Mouse (Mus musculus): ENCODE results near the gene Sirpb1b.
"Not testable (repeated sequence)": the region's sequence is repeated elsewhere in the genome, so short reads cannot be mapped to it uniquely, and the experiment has no call there.

The Sirpb1b gene

DNA sequence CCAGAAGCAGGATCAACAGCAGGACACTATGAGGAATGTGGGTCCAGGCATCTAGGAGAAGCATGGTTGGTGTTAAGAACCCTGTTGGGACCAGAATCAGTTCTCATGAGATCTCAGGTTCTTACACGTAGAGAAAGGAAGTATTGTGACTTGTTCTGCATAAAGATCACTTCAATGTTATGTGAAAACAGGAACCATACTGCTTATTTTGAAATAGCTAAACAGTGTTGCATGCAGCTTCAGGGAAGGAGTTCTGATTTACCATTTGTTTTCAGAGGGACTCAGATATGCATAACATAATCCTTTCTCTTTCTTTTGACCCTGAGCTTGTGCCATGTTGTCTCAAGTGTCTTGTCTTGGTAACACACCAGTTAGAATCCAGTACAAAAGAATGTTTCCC is at the start of gene Sirpb1b:
TSS of gene Sirpb1b (minus strand) at position 179 of the 400 bp plus-strand sequence.
- in situ Hi-C loops (cut with MboI; ENCODE audit: low pct_unique_long_range_greater_than_20kb in 1 of 2, low sequenced_read_pairs in 2 of 2, unreplicated experiment in 1 of 2) = not testable (repeated sequence)

DNA sequence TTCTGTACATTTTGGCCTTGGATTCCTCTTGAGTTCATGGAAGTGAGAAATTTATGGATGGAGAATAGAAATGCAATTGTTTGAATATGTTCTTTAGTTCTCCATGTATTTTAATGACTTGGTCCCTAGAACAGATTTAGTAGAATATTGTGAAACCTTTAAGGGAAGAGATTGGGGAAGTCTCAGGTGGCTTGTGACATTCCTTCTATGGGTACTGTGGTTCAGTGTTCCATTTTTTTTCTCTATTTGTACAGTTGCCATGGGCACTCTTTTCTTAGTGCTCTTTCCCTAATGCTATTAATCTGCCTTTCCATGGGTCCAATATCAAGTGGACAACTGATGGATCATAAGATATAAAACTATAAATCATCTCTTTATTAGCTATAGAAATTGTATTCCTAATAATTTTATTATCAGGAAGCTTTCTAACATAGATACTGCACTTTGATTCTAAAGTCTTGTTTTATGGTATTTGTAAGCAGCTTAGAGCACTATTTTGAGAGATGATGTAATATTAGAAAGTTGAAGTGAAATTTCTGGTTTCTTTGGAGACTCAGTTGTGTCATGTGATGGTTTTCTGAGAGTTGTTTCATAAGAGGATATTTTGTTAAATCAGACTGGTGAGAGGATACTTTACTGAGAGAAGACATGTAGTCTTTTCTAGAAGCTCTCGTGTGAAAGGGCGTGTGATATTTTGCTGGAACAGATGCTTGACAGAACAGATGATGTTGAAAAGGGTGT is 15.7 kb upstream of the Sirpb1b start:
- in situ Hi-C loops (cut with MboI; ENCODE audit: low pct_unique_long_range_greater_than_20kb in 1 of 2, low sequenced_read_pairs in 2 of 2, unreplicated experiment in 1 of 2) = not testable (repeated sequence)

DNA sequence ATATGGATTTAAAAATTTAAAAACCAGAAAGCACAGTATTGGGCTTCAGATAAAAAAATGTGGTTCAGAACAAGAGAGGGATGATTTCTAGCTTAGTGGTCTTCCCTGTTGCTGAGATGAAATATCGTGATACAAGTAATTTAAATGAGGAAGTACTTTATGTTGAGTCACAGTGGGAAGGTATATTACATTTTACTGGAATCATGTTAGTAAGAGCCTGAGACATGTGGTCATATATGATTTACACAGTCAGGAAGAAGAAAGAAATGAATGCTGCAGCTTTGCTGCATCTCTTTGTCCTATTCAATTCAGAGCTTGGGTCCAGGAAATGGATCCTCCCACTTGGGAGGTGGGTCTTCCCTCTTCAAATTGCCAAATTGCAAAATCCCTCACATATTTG is 11.8 kb upstream of the Sirpb1b start:
- in situ Hi-C loops (cut with MboI; ENCODE audit: low pct_unique_long_range_greater_than_20kb in 1 of 2, low sequenced_read_pairs in 2 of 2, unreplicated experiment in 1 of 2) = not testable (repeated sequence)

DNA sequence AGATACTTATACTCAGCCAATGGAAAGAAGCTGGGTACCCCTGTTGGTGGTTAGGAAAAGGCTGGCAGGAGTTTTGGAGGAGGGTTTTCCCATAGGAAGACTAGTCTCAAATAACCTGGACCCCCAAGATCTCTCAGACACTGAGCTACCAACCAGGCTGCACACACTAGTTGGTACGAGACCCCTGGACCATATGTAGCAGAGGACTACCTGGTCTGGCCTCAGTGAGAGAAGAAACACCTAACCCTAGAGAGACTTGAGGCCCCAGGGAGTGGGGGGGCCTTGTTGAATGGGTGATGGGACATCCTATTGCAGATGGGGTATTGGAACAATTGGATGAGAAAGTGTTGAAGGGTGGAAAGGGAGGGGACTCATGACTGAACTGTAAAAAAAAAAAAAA is 8.6 kb upstream of the Sirpb1b start:
- in situ Hi-C loops (cut with MboI; ENCODE audit: low pct_unique_long_range_greater_than_20kb in 1 of 2, low sequenced_read_pairs in 2 of 2, unreplicated experiment in 1 of 2) = no loop called here

DNA sequence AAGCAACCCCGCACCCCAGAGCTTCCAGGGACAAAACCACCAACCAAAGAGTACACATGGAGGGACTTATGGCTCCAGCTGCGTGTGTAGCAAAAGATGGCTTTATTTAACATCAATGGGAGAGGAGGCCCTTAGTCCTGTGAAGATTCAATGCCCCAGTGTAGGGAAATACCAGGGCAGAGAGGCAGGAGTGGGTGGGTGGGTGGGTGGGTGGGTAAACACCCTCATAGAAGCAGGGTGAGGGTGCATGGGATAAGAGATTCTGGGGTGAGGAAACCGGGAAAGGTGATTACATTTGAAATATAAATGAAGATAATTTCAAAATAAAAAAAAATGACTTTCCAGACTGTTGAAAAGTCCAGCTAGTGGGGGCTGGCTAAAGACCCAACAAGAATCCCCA is 8.1 kb upstream of the Sirpb1b start:
- in situ Hi-C loops (cut with MboI; ENCODE audit: low pct_unique_long_range_greater_than_20kb in 1 of 2, low sequenced_read_pairs in 2 of 2, unreplicated experiment in 1 of 2) = not testable (repeated sequence)

DNA sequence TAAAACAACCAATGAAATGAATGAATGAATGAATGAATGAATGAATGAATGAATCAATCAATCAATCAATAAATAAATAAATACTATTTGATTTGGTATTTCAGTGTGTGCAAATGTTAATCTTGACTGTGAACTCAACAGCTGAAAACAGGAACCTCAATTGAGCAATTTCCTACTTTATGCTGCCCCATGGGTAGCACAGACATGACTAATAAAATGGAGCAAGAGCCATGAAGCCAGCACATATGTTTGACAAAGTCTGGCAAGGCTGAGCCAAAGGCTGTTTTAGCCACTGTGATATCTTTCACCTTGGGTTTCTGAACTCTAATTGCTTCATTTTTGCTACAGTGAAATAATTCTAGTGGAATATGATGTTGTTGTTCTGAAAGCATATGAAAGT is 1.6 kb upstream of the Sirpb1b start:
- in situ Hi-C loops (cut with MboI; ENCODE audit: low pct_unique_long_range_greater_than_20kb in 1 of 2, low sequenced_read_pairs in 2 of 2, unreplicated experiment in 1 of 2) = not testable (repeated sequence)

DNA sequence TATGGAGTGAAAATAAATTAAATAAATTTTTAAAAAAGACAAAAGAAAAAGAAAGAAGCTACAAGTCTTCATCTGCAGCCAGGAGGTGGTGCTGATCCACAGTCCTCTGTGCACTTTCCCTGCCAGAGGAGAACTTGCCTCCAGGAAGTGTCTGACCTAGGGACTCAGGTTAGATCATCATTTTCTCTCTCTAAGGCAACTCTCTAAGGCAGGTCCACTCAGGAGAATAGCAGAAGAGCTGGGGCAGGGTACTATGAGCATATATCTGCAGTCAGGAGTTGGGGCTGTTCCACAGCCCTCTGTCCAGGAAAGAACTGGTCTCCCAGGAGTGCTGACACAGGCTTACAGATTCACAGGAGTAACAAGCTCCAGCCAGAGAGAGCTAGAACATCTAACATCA is 46.3 kb downstream of the Sirpb1b start:
- in situ Hi-C loops (cut with MboI; ENCODE audit: low pct_unique_long_range_greater_than_20kb in 1 of 2, low sequenced_read_pairs in 2 of 2, unreplicated experiment in 1 of 2) = no loop called here

DNA sequence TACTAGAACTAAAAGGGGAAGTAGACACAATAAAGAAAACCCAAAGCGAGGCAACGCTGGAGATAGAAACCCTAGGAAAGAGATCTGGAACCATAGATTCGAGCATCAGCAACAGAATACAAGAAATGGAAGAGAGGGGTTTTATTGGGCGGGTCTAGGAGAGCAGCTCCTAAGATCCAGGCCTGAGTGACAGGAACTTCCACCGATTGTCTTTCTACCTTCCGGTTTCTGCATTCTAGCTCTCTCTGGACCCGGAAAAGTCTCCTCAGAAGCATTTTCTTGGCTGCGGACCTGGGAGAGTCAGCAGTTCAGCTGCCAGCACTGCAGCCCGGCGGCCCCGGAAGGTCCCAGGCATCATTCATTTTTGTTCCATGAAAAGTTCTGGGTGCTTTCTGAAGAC is 61.3 kb downstream of the Sirpb1b start:
- in situ Hi-C loops (cut with MboI; ENCODE audit: low pct_unique_long_range_greater_than_20kb in 1 of 2, low sequenced_read_pairs in 2 of 2, unreplicated experiment in 1 of 2) = not testable (repeated sequence)

DNA sequence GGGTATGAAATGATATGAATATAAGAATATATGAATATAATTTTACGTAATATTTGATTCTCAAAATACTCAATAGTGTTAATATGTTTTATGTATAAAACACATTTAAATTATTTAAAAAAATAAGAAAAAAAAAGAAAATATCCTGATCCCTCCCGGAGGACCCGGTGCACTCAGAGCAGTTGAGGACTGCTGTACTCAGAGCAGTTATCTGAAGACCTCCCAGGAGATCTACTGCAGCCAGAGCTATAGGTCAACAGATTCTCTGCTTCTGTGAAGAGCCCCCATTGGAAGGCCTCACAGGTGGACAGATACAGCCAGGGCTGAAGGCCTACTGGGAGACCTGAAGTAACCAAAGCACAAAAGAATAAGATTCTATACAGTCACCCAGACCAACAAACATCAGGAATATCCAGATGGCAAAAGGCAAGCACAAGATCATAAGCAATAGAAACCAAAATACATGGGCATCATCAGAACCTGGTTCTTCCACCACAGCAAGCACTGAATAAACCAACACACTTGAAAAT is 67.0 kb downstream of the Sirpb1b start:
- in situ Hi-C loops (cut with MboI; ENCODE audit: low pct_unique_long_range_greater_than_20kb in 1 of 2, low sequenced_read_pairs in 2 of 2, unreplicated experiment in 1 of 2) = not testable (repeated sequence)

DNA sequence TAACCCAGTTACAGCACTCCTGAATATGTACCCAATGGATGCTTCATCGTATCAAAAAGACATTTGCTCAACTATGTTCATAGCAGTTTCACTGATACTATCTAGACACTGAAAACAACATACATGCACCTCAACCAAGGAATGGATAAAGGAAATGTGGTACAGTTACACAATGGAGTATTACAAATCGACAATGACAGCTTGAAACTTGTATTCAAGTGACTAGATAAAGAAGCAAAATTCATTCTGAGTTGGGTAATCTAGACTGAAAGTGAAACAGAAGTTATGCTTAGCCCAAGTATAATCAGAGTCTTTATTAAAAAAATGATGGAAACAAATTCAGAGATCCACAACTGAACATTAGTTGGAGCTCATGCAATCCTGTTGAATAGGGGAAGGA is 100.0 kb downstream of the Sirpb1b start:
- in situ Hi-C loops (cut with MboI; ENCODE audit: low pct_unique_long_range_greater_than_20kb in 1 of 2, low sequenced_read_pairs in 2 of 2, unreplicated experiment in 1 of 2) = not testable (repeated sequence)

DNA sequence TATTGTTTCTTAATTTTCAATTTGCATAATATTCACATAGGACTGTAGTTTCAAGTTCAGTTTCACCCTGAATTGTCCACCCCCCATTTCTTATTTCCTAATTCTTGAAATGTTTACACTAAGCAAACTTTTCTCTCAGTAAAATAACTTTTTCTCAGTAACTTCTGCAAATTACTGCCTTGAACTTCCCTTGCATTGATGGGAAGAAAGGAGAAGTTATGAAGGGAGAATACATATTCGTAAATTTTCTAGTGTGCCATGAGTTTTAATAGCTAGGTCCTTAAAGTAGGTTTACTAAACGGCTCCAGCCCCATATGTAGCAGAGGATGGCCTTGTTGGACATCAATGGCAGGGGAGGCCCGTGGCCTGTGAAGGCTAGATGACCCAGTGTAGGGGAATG is 104.7 kb downstream of the Sirpb1b start:
- in situ Hi-C loops (cut with MboI; ENCODE audit: low pct_unique_long_range_greater_than_20kb in 1 of 2, low sequenced_read_pairs in 2 of 2, unreplicated experiment in 1 of 2) = not testable (repeated sequence)
